8 mouse cellular contexts compared by ENCODE assay signal in the genomic region with DNA sequence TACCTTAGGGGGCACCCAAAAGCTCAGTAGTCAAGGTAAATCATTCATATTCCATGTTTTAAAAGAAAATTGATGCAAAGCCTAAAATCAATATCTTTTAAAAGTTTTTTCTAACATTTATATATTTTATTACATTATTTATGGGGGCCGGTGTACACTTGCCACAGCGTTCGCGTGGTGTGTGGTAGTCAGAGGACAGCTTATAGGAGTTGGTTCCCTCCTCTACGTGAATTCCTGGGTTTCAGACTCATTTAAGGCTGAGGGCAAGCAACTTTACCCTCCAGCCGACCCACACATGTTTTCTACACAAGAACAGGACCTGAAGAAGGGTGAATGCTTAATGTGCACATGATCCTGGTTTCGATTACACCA. TPM values are rescaled to one million over a fixed set of nuclear protein-coding genes. Genes with fewer than 3 reads are reported as not detected.
A peak's percentile ranks its signal among the peaks of the same experiment; 100 is the strongest.
DNase-seq lines count a peak whose midpoint lies in the region; ATAC-seq and TF ChIP-seq lines count a peak whose summit lies in the region.

No protein-coding gene starts in this region.

- WGBS in forebrain, embryonic 15.5 days, result 21% methylated on average over 7 of the region's 7 CpGs
- WGBS in liver, embryonic 14.5 days (ENCODE audit: insufficient replicate concordance), result 14% methylated on average over 7 of the region's 7 CpGs

- H3K36me3 ChIP-seq in forebrain, embryonic 15.5 days, result no peaks in the 10 kb centered on the region
- no peaks in the 10 kb centered on the region for H3K36me3 ChIP-seq in liver, embryonic 14.5 days (replicated peaks; ENCODE audit: control insufficient read depth, insufficient read depth, low read depth)

- TF ChIP-seq EP300 in liver, embryonic 14.5 days (IDR thresholded peaks at IDR 0.05; ENCODE audit: low read depth), result no peak

- peak overlapping the region; percentile 82 for H3K4me2 ChIP-seq in forebrain, embryonic 15.5 days (replicated peaks)
- peak overlapping the region; percentile 99 for H3K4me2 ChIP-seq in liver, embryonic 14.5 days (ENCODE audit: low read depth)

- H3K4me3 ChIP-seq in forebrain, embryonic 15.5 days, result peak overlapping the region; percentile 72
- peak overlapping the region; percentile 77 to 97 for H3K4me3 ChIP-seq in liver, embryonic 14.5 days (ENCODE audit: insufficient read depth in 1 of 2, low read depth in 2 of 2, low read length in 2 of 2)

- no peak for ATAC-seq in forebrain, embryonic 15.5 days (replicated peaks)
- no peak; the same call in 1 of the 2 replicates for ATAC-seq in liver, embryonic 14.5 days (ENCODE audit: insufficient read depth)

- peak overlapping the region; percentile 91 for H3K27ac ChIP-seq in forebrain, embryonic 15.5 days (replicated peaks)
- peak overlapping the region; percentile 77 for H3K27ac ChIP-seq in liver, embryonic 14.5 days

- DNase-seq in heart, adult 11 months, result peak; percentile 89
- DNase-seq in heart, postnatal 10 days, result no peak
- peak; percentile 66 for DNase-seq in A20 (ENCODE audit: low read depth, low spot score)
- no peak for DNase-seq in liver, embryonic 14.5 days (ENCODE audit: low read depth in 3 of 3, low spot score in 3 of 3)
- DNase-seq in cerebellum, adult 11 months, result no peak
- no peak for DNase-seq in frontal cortex, postnatal 10 days (ENCODE audit: low spot score in 2 of 2)
- no peak for DNase-seq in B cell, adult 2 months

- peak overlapping the region; percentile 61 for H3K9ac ChIP-seq in forebrain, embryonic 15.5 days (replicated peaks)
- H3K9ac ChIP-seq in liver, embryonic 14.5 days (replicated peaks), result peak overlapping the region; percentile 64

- no peaks in the 10 kb centered on the region for H3K27me3 ChIP-seq in forebrain, embryonic 15.5 days
- H3K27me3 ChIP-seq in liver, embryonic 14.5 days (ENCODE audit: control insufficient read depth, insufficient read depth, low read length), result no peaks in the 10 kb centered on the region

- intact Hi-C loops in heart, postnatal 10 days (cut with DNase I), result no loop called here

- H3K4me1 ChIP-seq in forebrain, embryonic 15.5 days, result peaks cover 26% of the 10 kb centered on the region
- peaks cover 8 to 30% of the 10 kb centered on the region in 2 experiments for H3K4me1 ChIP-seq in liver, embryonic 14.5 days (replicated peaks; ENCODE audit: control insufficient read depth in 2 of 2, insufficient read depth in 2 of 2, low read length in 1 of 2)

- H3K9me3 ChIP-seq in forebrain, embryonic 15.5 days, result no peaks in the 10 kb centered on the region
- no peaks in the 10 kb centered on the region for H3K9me3 ChIP-seq in liver, embryonic 14.5 days (ENCODE audit: control insufficient read depth, low read length)

- no peak for TF ChIP-seq CTCF in liver, embryonic 14.5 days (IDR thresholded peaks at IDR 0.05; ENCODE audit: low read depth)

RNA-seq across cellular contexts. Expression of a gene that starts 0.7 kb away (rescaled TPM):
- total RNA-seq in heart, postnatal 10 days (2021), result 1 to 10 TPM; 7.7 to 9.1 TPM
- 23.9 and 24.0 TPM in 2 replicates for polyA plus RNA-seq in forebrain, embryonic 15.5 days (2015; fragmentation: Nextera tagmentation; extraction: Ambion mirVana)
- polyA plus RNA-seq in liver, embryonic 14.5 days (2012; rRNA removed), result 11.9 and 13.7 TPM in 2 replicates
- 12.3 and 13.3 TPM in 2 replicates for polyA plus RNA-seq in liver, embryonic 14.5 days (2014; fragmentation: Nextera tagmentation; extraction: Ambion mirVana)

RNA-seq across cellular contexts. Expression of a gene that starts 10.5 kb away (rescaled TPM):
- total RNA-seq in heart, postnatal 10 days (2021), result not detected
- polyA plus RNA-seq in forebrain, embryonic 15.5 days (2015; fragmentation: Nextera tagmentation; extraction: Ambion mirVana), result 0.22 and 0.23 TPM in 2 replicates
- 0.17 and 0.21 TPM in 2 replicates for polyA plus RNA-seq in liver, embryonic 14.5 days (2012; rRNA removed)
- 0.05 TPM in 1 of 2 replicates, not detected in the other for polyA plus RNA-seq in liver, embryonic 14.5 days (2014; fragmentation: Nextera tagmentation; extraction: Ambion mirVana)

RNA-seq across cellular contexts. Expression of a gene that starts 19.9 kb away (rescaled TPM):
- total RNA-seq in heart, postnatal 10 days (2021), result 1 to 10 TPM in 1 of 2 experiments, under 1 TPM in 1; 0.89 to 1.2 TPM
- polyA plus RNA-seq in forebrain, embryonic 15.5 days (2015; fragmentation: Nextera tagmentation; extraction: Ambion mirVana), result 0.37 TPM in 2 replicates
- 6.6 and 6.7 TPM in 2 replicates for polyA plus RNA-seq in liver, embryonic 14.5 days (2012; rRNA removed)
- 2.8 TPM in 2 replicates for polyA plus RNA-seq in liver, embryonic 14.5 days (2014; fragmentation: Nextera tagmentation; extraction: Ambion mirVana)

RNA-seq across cellular contexts. Expression of a gene that starts 29.4 kb away (rescaled TPM):
- total RNA-seq in heart, postnatal 10 days (2021), result not detected
- polyA plus RNA-seq in forebrain, embryonic 15.5 days (2015; fragmentation: Nextera tagmentation; extraction: Ambion mirVana), result 0.08 TPM in 1 of 2 replicates, not detected in the other
- not detected in 2 replicates for polyA plus RNA-seq in liver, embryonic 14.5 days (2012; rRNA removed)
- polyA plus RNA-seq in liver, embryonic 14.5 days (2014; fragmentation: Nextera tagmentation; extraction: Ambion mirVana), result not detected in 2 replicates

RNA-seq across cellular contexts. Expression of a gene that starts 44.3 kb away (rescaled TPM):
- total RNA-seq in heart, postnatal 10 days (2021), result under 1 TPM; 0.07 to 0.12 TPM
- polyA plus RNA-seq in forebrain, embryonic 15.5 days (2015; fragmentation: Nextera tagmentation; extraction: Ambion mirVana), result 0.05 TPM in 1 of 2 replicates, not detected in the other
- 0.04 and 0.06 TPM in 2 replicates for polyA plus RNA-seq in liver, embryonic 14.5 days (2012; rRNA removed)
- polyA plus RNA-seq in liver, embryonic 14.5 days (2014; fragmentation: Nextera tagmentation; extraction: Ambion mirVana), result 0.06 and 0.16 TPM in 2 replicates

Comparison
In these comparisons a context has a peak if more than half of its experiments do, and no peak if none do; other contexts are left out.
1. DNase-seq: peak in heart, adult 11 months (single experiment) and A20 (single experiment); none in heart, postnatal 10 days (0 of 2), liver, embryonic 14.5 days (0 of 3), cerebellum, adult 11 months (single experiment), frontal cortex, postnatal 10 days (0 of 2) and B cell, adult 2 months (0 of 2).